Mouse (Mus musculus) testis, adult 2 months (tissue): Measurements from ENCODE around the gene Acyp2.

Experiments used
- CTCF ChIP-seq: fragments of 200-500 bp; IDR thresholded peaks from 2 replicates; pipeline ENCODE4 v1.5.1; 2012; ENCODE audit warnings: low read depth, mild to moderate bottlenecking, inconsistent platforms, low read length, moderate library complexity; ENCODE audit not compliant: control insufficient read depth, insufficient read depth, insufficient replicate concordance
- POLR2A ChIP-seq: fragments of 200-500 bp; IDR thresholded peaks from 2 replicates; pipeline ENCODE4 v1.6.1; 2012; ENCODE audit warnings: low read depth, mild to moderate bottlenecking, inconsistent platforms, low read length, moderate library complexity; ENCODE audit not compliant: control insufficient read depth

- no peak for TF ChIP-seq CTCF
- TF ChIP-seq POLR2A: no peak
Measured at GRCm38 (mm10) chr11:30471187-30471586, 178.2 kb downstream of the Acyp2 start.
